Mouse (Mus musculus): ENCODE measurements at regions not wholly inside any gene's neighbourhood (a gene's known extent, or its start where the extent isn't known, plus 50 kb on each side); places are given as distances from the start of the nearest gene placed in this dataset.
"Not testable (repeated sequence)": the region's sequence is repeated elsewhere in the genome, so short reads cannot be mapped to it uniquely, and the experiment has no call there.

GRCm38 (mm10) chr11:22573166-22573565, 61.3 kb downstream of the Tmem17 start:
- ATAC-seq (replicated peaks; ENCODE audit: insufficient number of reproducible peaks, low FRiP score, low TSS enrichment, poor library complexity, severe bottlenecking) = no peak

- ATAC-seq (replicated peaks; ENCODE audit: insufficient number of reproducible peaks, low FRiP score, low TSS enrichment, poor library complexity, severe bottlenecking) = no peak
Measured at GRCm38 (mm10) chr11:22573802-22574201, 61.9 kb downstream of the Tmem17 start.

- ATAC-seq (replicated peaks; ENCODE audit: insufficient number of reproducible peaks, low FRiP score, low TSS enrichment, poor library complexity, severe bottlenecking) = no peak
Measured at GRCm38 (mm10) chr11:22574506-22574905, 62.6 kb downstream of the Tmem17 start.

GRCm38 (mm10) chr11:22584100-22584487, 72.2 kb downstream of the Tmem17 start:
- ATAC-seq (replicated peaks; ENCODE audit: insufficient number of reproducible peaks, low FRiP score, low TSS enrichment, poor library complexity, severe bottlenecking) = no peak

GRCm38 (mm10) chr11:22584488-22585158, 72.7 kb downstream of the Tmem17 start:
- no peak for ATAC-seq (replicated peaks; ENCODE audit: insufficient number of reproducible peaks, low FRiP score, low TSS enrichment, poor library complexity, severe bottlenecking)

- ATAC-seq (replicated peaks; ENCODE audit: insufficient number of reproducible peaks, low FRiP score, low TSS enrichment, poor library complexity, severe bottlenecking) = no peak
Measured at GRCm38 (mm10) chr11:22587691-22588241, 75.9 kb downstream of the Tmem17 start.

GRCm38 (mm10) chr11:22588546-22588945, 76.7 kb downstream of the Tmem17 start:
- ATAC-seq (replicated peaks; ENCODE audit: insufficient number of reproducible peaks, low FRiP score, low TSS enrichment, poor library complexity, severe bottlenecking) = no peak

- ATAC-seq (replicated peaks; ENCODE audit: insufficient number of reproducible peaks, low FRiP score, low TSS enrichment, poor library complexity, severe bottlenecking) = no peak
Measured at GRCm38 (mm10) chr11:22589901-22590300, 78.0 kb downstream of the Tmem17 start.

- ATAC-seq (replicated peaks; ENCODE audit: insufficient number of reproducible peaks, low FRiP score, low TSS enrichment, poor library complexity, severe bottlenecking) = not testable (repeated sequence)
Measured at GRCm38 (mm10) chr11:22591050-22591449, 79.2 kb downstream of the Tmem17 start.

- ATAC-seq (replicated peaks; ENCODE audit: insufficient number of reproducible peaks, low FRiP score, low TSS enrichment, poor library complexity, severe bottlenecking) = no peak
Measured at GRCm38 (mm10) chr11:22592706-22593105, 80.8 kb downstream of the Tmem17 start.

GRCm38 (mm10) chr11:22596076-22596804, 84.4 kb downstream of the Tmem17 start:
- ATAC-seq (replicated peaks; ENCODE audit: insufficient number of reproducible peaks, low FRiP score, low TSS enrichment, poor library complexity, severe bottlenecking) = no peak

- no peak for ATAC-seq (replicated peaks; ENCODE audit: insufficient number of reproducible peaks, low FRiP score, low TSS enrichment, poor library complexity, severe bottlenecking)
Measured at GRCm38 (mm10) chr11:22596805-22597149, 84.9 kb downstream of the Tmem17 start.

GRCm38 (mm10) chr11:22600370-22600769, 88.5 kb downstream of the Tmem17 start:
- no peak for ATAC-seq (replicated peaks; ENCODE audit: insufficient number of reproducible peaks, low FRiP score, low TSS enrichment, poor library complexity, severe bottlenecking)

- ATAC-seq (replicated peaks; ENCODE audit: insufficient number of reproducible peaks, low FRiP score, low TSS enrichment, poor library complexity, severe bottlenecking) = no peak
Measured at GRCm38 (mm10) chr11:22601977-22602376, 90.1 kb downstream of the Tmem17 start.

GRCm38 (mm10) chr11:22602610-22603009, 90.7 kb downstream of the Tmem17 start:
- no peak for ATAC-seq (replicated peaks; ENCODE audit: insufficient number of reproducible peaks, low FRiP score, low TSS enrichment, poor library complexity, severe bottlenecking)

- no peak for ATAC-seq (replicated peaks; ENCODE audit: insufficient number of reproducible peaks, low FRiP score, low TSS enrichment, poor library complexity, severe bottlenecking)
Measured at GRCm38 (mm10) chr11:22603397-22603796, 91.5 kb downstream of the Tmem17 start.

- no peak for ATAC-seq (replicated peaks; ENCODE audit: insufficient number of reproducible peaks, low FRiP score, low TSS enrichment, poor library complexity, severe bottlenecking)
Measured at GRCm38 (mm10) chr11:22606380-22606779, 94.5 kb downstream of the Tmem17 start.

GRCm38 (mm10) chr11:22607645-22608044, 95.8 kb downstream of the Tmem17 start:
- ATAC-seq (replicated peaks; ENCODE audit: insufficient number of reproducible peaks, low FRiP score, low TSS enrichment, poor library complexity, severe bottlenecking) = no peak

- no peak for ATAC-seq (replicated peaks; ENCODE audit: insufficient number of reproducible peaks, low FRiP score, low TSS enrichment, poor library complexity, severe bottlenecking)
Measured at GRCm38 (mm10) chr11:22608945-22609344, 97.1 kb downstream of the Tmem17 start.

- ATAC-seq (replicated peaks; ENCODE audit: insufficient number of reproducible peaks, low FRiP score, low TSS enrichment, poor library complexity, severe bottlenecking) = no peak
Measured at GRCm38 (mm10) chr11:22610433-22611101, 98.7 kb downstream of the Tmem17 start.
